Mouse (Mus musculus) CH12.LX (cell line): ENCODE data around the gene Mterf4. TPM values are rescaled to one million over a fixed set of nuclear protein-coding genes. Genes with fewer than 3 reads are reported as not detected.

Source experiments
- DNase-seq: peaks from one replicate; pipeline ENCODE4 v3.0.0-alpha.2; 2013; ENCODE audit errors: extremely low read depth
- H3K27ac ChIP-seq: 2 replicates; pipeline ENCODE4 v1.5.1; 2012; ENCODE audit warnings: low read depth, mild to moderate bottlenecking, control low read depth, moderate library complexity; ENCODE audit not compliant: insufficient read depth
- H3K27me3 ChIP-seq: replicated peaks from 2 replicates; pipeline ENCODE3; 2012; ENCODE audit warnings: inconsistent platforms
- H3K36me3 ChIP-seq, 2 experiments: replicated peaks in 1 of 2; 2 replicates each; pipeline versions ENCODE3 to v1.6.1; 2012; ENCODE audit warnings: inconsistent platforms in 1 of 2, low read length in 1 of 2, mild to moderate bottlenecking in 1 of 2, mixed read lengths in 1 of 2, moderate library complexity in 1 of 2; ENCODE audit not compliant: control insufficient read depth in 1 of 2, insufficient read depth in 1 of 2
- H3K4me1 ChIP-seq, 2 experiments: 2 replicates each; pipeline ENCODE4 v1.6.1; 2012; ENCODE audit warnings: inconsistent platforms in 1 of 2, moderate library complexity in 1 of 2; ENCODE audit not compliant: insufficient read depth in 2 of 2, control insufficient read depth in 1 of 2
- H3K4me2 ChIP-seq: 2 replicates; pipeline ENCODE4 v1.6.1; 2012; ENCODE audit warnings: low read depth, mild to moderate bottlenecking, control low read depth; ENCODE audit not compliant: poor library complexity, insufficient read depth, severe bottlenecking
- H3K4me3 ChIP-seq, 3 experiments: fragments of 150-350 bp in 1 of 3; sonication (generic) in 1 of 3; replicated peaks in 1 of 3; 2 replicates each; pipeline versions ENCODE3 to v1.5.1; 2011 to 2012; ENCODE audit warnings: low read depth in 2 of 3, low read length in 2 of 3, mild to moderate bottlenecking in 2 of 3, moderate library complexity in 2 of 3, control low read depth in 1 of 3, improper control_type of control experiment in 1 of 3, inconsistent platforms in 1 of 3, mixed read lengths in 1 of 3; ENCODE audit not compliant: poor library complexity in 1 of 3
- H3K79me2 ChIP-seq: replicated peaks from 2 replicates; pipeline ENCODE4 v1.6.1; 2012; ENCODE audit warnings: mild to moderate bottlenecking, moderate library complexity; ENCODE audit not compliant: control insufficient read depth, poor library complexity, insufficient read depth, severe bottlenecking; ENCODE audit errors: extremely low read depth
- H3K9ac ChIP-seq: 2 replicates; pipeline ENCODE4 v1.6.1; 2012; ENCODE audit warnings: low read depth, mild to moderate bottlenecking, control low read depth, moderate library complexity; ENCODE audit not compliant: insufficient read depth
- H3K9me3 ChIP-seq: replicated peaks from 2 replicates; pipeline ENCODE3; 2012; ENCODE audit warnings: low read length, inconsistent platforms, mixed read lengths
- CTCF ChIP-seq, 2 experiments: IDR thresholded peaks in 1 of 2; conservative IDR thresholded peaks in 1 of 2; 2 replicates each; pipeline ENCODE4 v1.5.1; 2011 to 2012; ENCODE audit warnings: low read depth in 2 of 2, low read length in 2 of 2, improper control_type of control experiment in 1 of 2, inconsistent platforms in 1 of 2, mild to moderate bottlenecking in 1 of 2, moderate library complexity in 1 of 2
- ELF1 ChIP-seq: IDR thresholded peaks from 2 replicates; pipeline ENCODE4 v1.6.1; 2014; ENCODE audit warnings: low read depth, mild to moderate bottlenecking, inconsistent platforms, low read length, improper control_type of control experiment
- EP300 ChIP-seq: IDR thresholded peaks from 2 replicates; pipeline ENCODE4 v1.6.1; 2011; ENCODE audit warnings: low read length, improper control_type of control experiment
- IRF4 ChIP-seq: IDR thresholded peaks from 2 replicates; pipeline ENCODE4 v1.6.1; 2014; ENCODE audit warnings: low read depth, mild to moderate bottlenecking, inconsistent platforms, low read length, improper control_type of control experiment
- JUN ChIP-seq: IDR thresholded peaks from 2 replicates; pipeline ENCODE4 v1.6.1; 2011; ENCODE audit warnings: low read depth, mild to moderate bottlenecking, low read length, improper control_type of control experiment, moderate library complexity; ENCODE audit not compliant: insufficient read depth
- JUND ChIP-seq: conservative IDR thresholded peaks from 2 replicates; pipeline ENCODE4 v1.6.1; 2011; ENCODE audit warnings: low read depth, low read length, improper control_type of control experiment
- MAX ChIP-seq: IDR thresholded peaks from 2 replicates; pipeline ENCODE4 v1.6.1; 2011; ENCODE audit warnings: low read length, improper control_type of control experiment
- MEF2A ChIP-seq: IDR thresholded peaks from 2 replicates; pipeline ENCODE4 v1.6.1; 2014; ENCODE audit warnings: low read depth, mild to moderate bottlenecking, inconsistent platforms, low read length, improper control_type of control experiment, borderline replicate concordance
- MXI1 ChIP-seq: IDR thresholded peaks from 2 replicates; pipeline ENCODE4 v1.6.1; 2011; ENCODE audit warnings: mild to moderate bottlenecking, low read depth, low read length, improper control_type of control experiment
- MYC ChIP-seq: IDR thresholded peaks from 2 replicates; pipeline ENCODE4 v1.6.1; 2011; ENCODE audit warnings: low read depth, mild to moderate bottlenecking, improper control_type of control experiment, low read length
- PAX5 ChIP-seq: IDR thresholded peaks from 2 replicates; pipeline ENCODE4 v1.6.1; 2012; ENCODE audit warnings: low read length, inconsistent platforms, mixed read lengths
- POLR2AphosphoS2 ChIP-seq: IDR thresholded peaks from 2 replicates; pipeline ENCODE4 v1.6.1; 2011; ENCODE audit warnings: low read depth, low read length, improper control_type of control experiment
- SIN3A ChIP-seq: IDR thresholded peaks from 2 replicates; pipeline ENCODE4 v1.6.1; 2012; ENCODE audit warnings: low read length, improper control_type of control experiment, inconsistent platforms
- SMC3 ChIP-seq: IDR thresholded peaks from 2 replicates; pipeline ENCODE4 v1.6.1; 2011; ENCODE audit warnings: low read depth, low read length, improper control_type of control experiment
- USF2 ChIP-seq: conservative IDR thresholded peaks from 2 replicates; pipeline ENCODE4 v1.6.1; 2011; ENCODE audit warnings: low read depth, low read length, improper control_type of control experiment
- ZKSCAN1 ChIP-seq: IDR thresholded peaks from 2 replicates; pipeline ENCODE4 v1.6.1; 2012; ENCODE audit warnings: low read depth, inconsistent platforms, low read length, improper control_type of control experiment, borderline replicate concordance
- ZMIZ1 ChIP-seq: IDR thresholded peaks from 2 replicates; pipeline ENCODE4 v1.6.1; 2012; ENCODE audit warnings: low read depth, mild to moderate bottlenecking, inconsistent platforms, low read length, improper control_type of control experiment
- ZNF384 ChIP-seq: IDR thresholded peaks from 2 replicates; pipeline ENCODE4 v1.6.1; 2012; ENCODE audit warnings: low read depth, low read length, improper control_type of control experiment, inconsistent platforms
- dilution Hi-C: fragments of 300-500 bp; cut with MboI; formaldehyde crosslinking; loops from 2 replicates; pipeline ENCODE4 v1.14.3; 2020; ENCODE audit warnings: low sequenced_read_pairs; ENCODE audit not compliant: extremely low pct_unique_long_range_greater_than_20kb, extremely low pct_ligation_motif_present
- in situ Hi-C: fragments of 300-500 bp; cut with MboI; formaldehyde crosslinking; loops from 3 replicates; pipeline ENCODE4 v1.14.3; 2019; ENCODE audit warnings: low sequenced_read_pairs, low pct_ligation_motif_present, low pct_unique_long_range_greater_than_20kb, mixed read lengths
- polyA plus RNA-seq: library from polyadenylated mRNA; unstranded; fragments of >175 nt; gene quantifications from 2 replicates; pipeline ENCODE4 v1.2.1, GENCODE M21; 2012; ENCODE audit warnings: low read depth; ENCODE audit not compliant: insufficient read length
- total RNA-seq, 2 experiments: library from RNA; depleted of rRNA; stranded (reverse); fragments of 300-350 nt in 1 of 2; fragments of >200 nt in 1 of 2; gene quantifications; 2 replicates each; pipeline ENCODE4 v1.2.3; 2012 to 2014

Gene Mterf4
- total and polyA plus RNA-seq, 3 experiments = 25.6 to 40.0 (median 26.6) TPM

- Histone ChIP-seq H3K27me3 (no peaks in the 10 kb centered on the region), H3K79me2 (no peaks in the 10 kb centered on the region), H3K4me2 (no peak overlapping the region), H3K4me1 (no peaks in the 10 kb centered on the region), H3K9ac (no peak overlapping the region), H3K9me3 (no peaks in the 10 kb centered on the region), H3K27ac (no peak overlapping the region)
- in situ Hi-C loops = no loop called here
- DNase-seq = no peak
- no peak for TF ChIP-seq PAX5
- TF ChIP-seq, all 38 proteins: peak for 0
- Histone ChIP-seq H3K4me3 (no peak overlapping the region), H3K36me3 (peaks cover 42 to 74% of the 10 kb centered on the region in 2 experiments)
- dilution Hi-C loops = no loop called here
Observed at GRCm38 (mm10) chr1:93334621-93335020, 28.9 kb upstream of the Mterf4 start.

DNA sequence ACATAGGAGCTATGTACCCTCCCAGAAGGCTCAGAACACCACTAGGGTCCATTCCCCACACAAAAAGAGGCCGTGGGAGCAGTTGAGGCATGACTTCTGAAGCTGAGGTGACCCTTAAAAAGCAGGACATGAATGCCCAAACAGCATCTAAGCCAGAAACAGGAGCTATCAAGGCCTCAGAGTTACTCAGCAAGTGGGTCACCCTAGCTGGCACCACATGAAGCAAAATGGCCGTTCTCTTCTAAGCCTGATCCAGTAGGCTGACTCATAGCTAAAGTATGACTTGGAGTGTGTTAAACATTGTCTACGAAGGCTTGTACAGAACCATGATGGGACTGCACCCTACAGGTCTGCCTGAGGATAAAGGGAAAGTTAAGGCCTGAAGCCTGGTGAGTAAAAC, 20.7 kb upstream of the Mterf4 start:
- Histone ChIP-seq H3K4me1 (no peaks in the 10 kb centered on the region), H3K9ac (no peak overlapping the region)
- in situ Hi-C loops = no loop called here
- TF ChIP-seq CTCF (conservative IDR thresholded peaks at IDR 0.05 in 1 of 2, IDR thresholded peaks at IDR 0.05 in 1 of 2; ENCODE audit: low read depth in 2 of 2, low read length in 2 of 2) (no peak), MYC (no peak), ELF1 (no peak), EP300 (no peak), ZKSCAN1 (no peak), SMC3 (no peak), JUN (no peak), SIN3A (no peak), USF2 (no peak), MEF2A (no peak), ZMIZ1 (no peak), PAX5 (no peak), JUND (no peak), MXI1 (no peak), POLR2AphosphoS2 (no peak), ZNF384 (no peak)
- TF ChIP-seq, all 38 proteins: peak for 0
- dilution Hi-C loops = no loop called here
- no peak for DNase-seq
- H3K27ac ChIP-seq = no peak overlapping the region
- H3K9me3 ChIP-seq = no peaks in the 10 kb centered on the region
- H3K27me3 ChIP-seq = no peaks in the 10 kb centered on the region
- no peak overlapping the region for H3K4me3 ChIP-seq
- H3K79me2 ChIP-seq = no peaks in the 10 kb centered on the region
- no peak overlapping the region for H3K4me2 ChIP-seq
- H3K36me3 ChIP-seq = peaks cover 67 to 90% of the 10 kb centered on the region in 2 experiments

GRCm38 (mm10) chr1:93323973-93324372, 18.3 kb upstream of the Mterf4 start:
- no peaks in the 10 kb centered on the region for H3K4me1 ChIP-seq
- in situ Hi-C loops = no loop called here
- dilution Hi-C loops = no loop called here
- no peaks in the 10 kb centered on the region for H3K79me2 ChIP-seq
- no peak overlapping the region for H3K4me3 ChIP-seq
- H3K9me3 ChIP-seq = no peaks in the 10 kb centered on the region
- peaks cover 79 to 93% of the 10 kb centered on the region in 2 experiments for H3K36me3 ChIP-seq
- no peaks in the 10 kb centered on the region for H3K27me3 ChIP-seq
- no peak overlapping the region for H3K9ac ChIP-seq
- TF ChIP-seq POLR2AphosphoS2 = no peak
- TF ChIP-seq IRF4 = no peak
- TF ChIP-seq MAX = no peak
- H3K27ac ChIP-seq = no peak overlapping the region
- no peak for DNase-seq
- H3K4me2 ChIP-seq = no peak overlapping the region
